Mouse (Mus musculus): Measurements from ENCODE around the gene Dusp22. TPM values are rescaled to one million over a fixed set of nuclear protein-coding genes. Genes with fewer than 3 reads are reported as not detected.

Dusp22 gene
- polyA plus RNA-seq, 1 experiment: 10.3 TPM

DNA sequence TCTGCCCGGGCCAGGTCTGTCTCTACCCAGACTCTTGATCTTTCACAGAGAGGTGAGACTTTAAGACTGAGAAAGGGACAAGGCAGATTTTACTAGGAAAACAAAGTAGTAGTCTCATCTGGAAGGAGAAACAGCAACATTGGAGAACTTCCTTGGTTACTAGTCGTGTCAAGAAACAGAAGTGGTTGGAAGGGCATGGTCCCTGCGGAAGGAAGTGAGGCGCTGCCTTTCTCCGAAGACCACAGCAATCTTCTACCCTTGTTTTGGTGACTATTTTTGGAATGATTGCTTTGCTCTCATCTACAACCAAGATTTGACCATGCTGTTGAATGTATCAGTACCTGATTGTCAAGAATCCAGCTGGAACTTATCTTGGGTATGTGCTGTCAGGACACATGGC lies 38.1 kb downstream of the Dusp22 start:
- TF ChIP-seq CTCF (IDR thresholded peaks at IDR 0.05; ENCODE audit: extremely low read depth, insufficient read depth, insufficient read length, insufficient replicate concordance) (no peak), POLR2A (IDR thresholded peaks at IDR 0.05; ENCODE audit: low read depth, low read length) (no peak)
- no peak for DNase-seq (ENCODE audit: low read depth in 1 of 2, low spot score in 2 of 2)
- Histone ChIP-seq H3K4me1 (ENCODE audit: control insufficient read depth, insufficient read depth, insufficient read length) (peaks cover 22% of the 10 kb centered on the region), H3K27me3 (ENCODE audit: control insufficient read depth, insufficient read depth, low read length) (no peaks in the 10 kb centered on the region), H3K4me3 (ENCODE audit: extremely low read depth, insufficient read depth, insufficient read length) (no peak overlapping the region), H3K27ac (ENCODE audit: insufficient read depth, low read length) (no peak overlapping the region), H3K36me3 (ENCODE audit: control insufficient read depth, insufficient read depth, low read length) (no peaks in the 10 kb centered on the region)
- WGBS: 38% methylated on average over 5 of the region's 5 CpGs

GRCm38 (mm10) chr13:30702695-30703094 lies 42.9 kb downstream of the Dusp22 start:
- H3K27ac ChIP-seq (ENCODE audit: insufficient read depth, low read length): peak overlapping the region; percentile 8; the same call in 1 of the 2 replicates
- H3K36me3 ChIP-seq (ENCODE audit: control insufficient read depth, insufficient read depth, low read length): peaks cover 6% of the 10 kb centered on the region; the same call in 1 of the 2 replicates
- DNase-seq (ENCODE audit: low read depth in 1 of 2, low spot score in 2 of 2): no peak
- H3K27me3 ChIP-seq (ENCODE audit: control insufficient read depth, insufficient read depth, low read length): no peaks in the 10 kb centered on the region
- WGBS: 72% methylated on average over 5 of the region's 5 CpGs
- H3K4me3 ChIP-seq (ENCODE audit: extremely low read depth, insufficient read depth, insufficient read length): no peak overlapping the region
- TF ChIP-seq POLR2A (IDR thresholded peaks at IDR 0.05; ENCODE audit: low read depth, low read length) (no peak), CTCF (IDR thresholded peaks at IDR 0.05; ENCODE audit: extremely low read depth, insufficient read depth, insufficient read length, insufficient replicate concordance) (no peak)
- H3K4me1 ChIP-seq (ENCODE audit: control insufficient read depth, insufficient read depth, insufficient read length): peaks cover 6% of the 10 kb centered on the region

DNA sequence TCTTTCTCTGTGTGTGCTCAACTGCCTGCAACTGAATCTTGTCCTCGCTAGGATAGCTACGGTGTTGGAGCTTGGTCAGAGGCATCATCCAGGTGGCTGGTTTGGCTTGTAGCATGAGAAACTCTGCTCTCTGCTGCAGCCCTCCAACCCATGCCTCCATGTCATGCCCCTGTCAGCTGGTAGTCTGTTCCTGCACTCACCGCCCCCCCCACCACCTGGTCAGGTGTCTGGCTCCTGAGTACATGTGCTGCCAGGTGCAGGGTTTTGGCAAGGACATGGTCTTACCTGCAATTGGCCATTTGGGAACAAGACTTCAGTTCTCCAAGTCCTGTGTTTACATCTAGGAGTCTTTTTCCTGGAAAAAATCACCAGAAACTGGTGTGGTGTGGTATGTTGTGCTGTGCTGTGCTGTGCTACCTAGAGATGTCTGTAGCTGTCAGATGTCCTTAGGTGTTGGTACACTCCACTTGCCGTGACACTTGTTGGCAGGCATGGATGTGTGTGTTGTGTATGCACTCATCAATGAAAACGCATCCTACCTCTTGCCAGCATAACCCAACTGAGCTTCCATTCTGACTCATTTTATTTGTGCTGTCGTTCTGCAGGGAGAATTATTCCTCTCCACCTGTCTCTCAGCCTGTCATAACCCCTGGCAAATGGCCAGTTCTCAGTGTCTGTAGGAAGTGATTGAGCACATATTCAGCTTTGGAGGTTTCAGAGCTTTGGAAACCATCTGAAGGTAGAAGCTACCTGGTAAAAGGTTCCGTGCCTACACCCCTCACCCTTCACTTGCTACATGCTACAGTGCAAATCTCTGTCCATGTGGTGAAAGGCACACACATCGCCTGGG lies 44.7 kb downstream of the Dusp22 start:
- WGBS: 75% methylated on average over 8 of the region's 8 CpGs
- TF ChIP-seq CTCF (IDR thresholded peaks at IDR 0.05; ENCODE audit: extremely low read depth, insufficient read depth, insufficient read length, insufficient replicate concordance) (no peak), POLR2A (IDR thresholded peaks at IDR 0.05; ENCODE audit: low read depth, low read length) (no peak)

DNA sequence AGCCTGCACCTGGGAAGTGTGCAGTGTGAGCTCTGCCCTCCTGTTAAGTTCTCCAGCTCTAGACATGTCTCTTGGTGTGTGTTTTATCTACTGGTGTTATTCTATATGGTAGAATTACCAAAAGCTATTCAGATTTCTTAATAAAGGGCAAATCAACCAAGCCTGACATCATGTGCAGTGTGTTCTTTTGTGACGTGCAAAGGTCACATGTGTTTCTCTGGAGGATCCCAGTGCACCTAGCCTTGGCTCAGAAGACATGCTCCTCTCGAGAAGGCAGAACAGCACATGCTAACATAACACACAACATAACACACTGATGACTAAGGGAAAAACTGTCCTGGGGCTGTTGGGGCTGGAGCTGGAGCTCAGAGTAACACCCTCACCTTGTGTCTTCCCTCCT lies 51.3 kb downstream of the Dusp22 start:
- TF ChIP-seq POLR2A (IDR thresholded peaks at IDR 0.05; ENCODE audit: low read depth, low read length) (no peak), CTCF (IDR thresholded peaks at IDR 0.05; ENCODE audit: extremely low read depth, insufficient read depth, insufficient read length, insufficient replicate concordance) (no peak)
- H3K27me3 ChIP-seq (ENCODE audit: control insufficient read depth, insufficient read depth, low read length): no peaks in the 10 kb centered on the region
- H3K27ac ChIP-seq (ENCODE audit: insufficient read depth, low read length): no peak overlapping the region
- H3K36me3 ChIP-seq (ENCODE audit: control insufficient read depth, insufficient read depth, low read length): peaks cover 18% of the 10 kb centered on the region; the same call in 1 of the 2 replicates
- no peak for DNase-seq (ENCODE audit: low read depth in 1 of 2, low spot score in 2 of 2)
- H3K4me3 ChIP-seq (ENCODE audit: extremely low read depth, insufficient read depth, insufficient read length): no peak overlapping the region
- H3K4me1 ChIP-seq (ENCODE audit: control insufficient read depth, insufficient read depth, insufficient read length): peaks cover 3% of the 10 kb centered on the region; the same call in 1 of the 2 replicates
- 76% methylated on average over 2 of the region's 2 CpGs for WGBS

More for the DNA sequence above, 44.7 kb downstream of the Dusp22 start:
- peaks cover 15% of the 10 kb centered on the region; the same call in 1 of the 2 replicates for H3K36me3 ChIP-seq (ENCODE audit: control insufficient read depth, insufficient read depth, low read length)
- no peak overlapping the region for H3K27ac ChIP-seq (ENCODE audit: insufficient read depth, low read length)
- no peaks in the 10 kb centered on the region for H3K27me3 ChIP-seq (ENCODE audit: control insufficient read depth, insufficient read depth, low read length)
- no peak overlapping the region for H3K4me3 ChIP-seq (ENCODE audit: extremely low read depth, insufficient read depth, insufficient read length)
- DNase-seq (ENCODE audit: low read depth in 1 of 2, low spot score in 2 of 2): no peak
- no peaks in the 10 kb centered on the region for H3K4me1 ChIP-seq (ENCODE audit: control insufficient read depth, insufficient read depth, insufficient read length)

DNA sequence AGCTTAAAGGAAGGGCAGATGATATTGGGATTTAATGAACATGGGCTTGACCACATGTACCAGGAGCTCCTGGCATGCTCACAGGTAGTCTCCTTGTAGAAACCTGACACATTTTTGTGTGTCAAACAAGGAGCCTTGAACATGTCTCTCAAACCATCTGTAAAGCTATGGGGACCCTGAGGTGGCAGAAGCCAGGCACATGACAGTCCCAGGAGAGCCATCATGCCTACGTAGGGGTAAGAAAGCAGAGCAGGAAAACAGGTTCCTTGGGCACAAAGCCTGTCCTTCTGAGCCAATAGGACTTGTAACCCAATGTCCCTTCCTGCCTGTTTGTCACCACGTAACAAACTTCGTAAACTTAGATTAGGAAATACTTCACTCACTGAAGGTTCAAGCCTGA lies 51.9 kb downstream of the Dusp22 start:
- Histone ChIP-seq H3K4me3 (ENCODE audit: extremely low read depth, insufficient read depth, insufficient read length) (no peak overlapping the region), H3K36me3 (ENCODE audit: control insufficient read depth, insufficient read depth, low read length) (peaks cover 15% of the 10 kb centered on the region; the same call in 1 of the 2 replicates), H3K27me3 (ENCODE audit: control insufficient read depth, insufficient read depth, low read length) (no peaks in the 10 kb centered on the region), H3K4me1 (ENCODE audit: control insufficient read depth, insufficient read depth, insufficient read length) (peaks cover 4% of the 10 kb centered on the region; the same call in 1 of the 2 replicates), H3K27ac (ENCODE audit: insufficient read depth, low read length) (no peak overlapping the region)
- DNase-seq (ENCODE audit: low read depth in 1 of 2, low spot score in 2 of 2): no peak
- WGBS: 85% methylated on average over 3 of the region's 3 CpGs
- TF ChIP-seq CTCF (IDR thresholded peaks at IDR 0.05; ENCODE audit: extremely low read depth, insufficient read depth, insufficient read length, insufficient replicate concordance): no peak
- TF ChIP-seq POLR2A (IDR thresholded peaks at IDR 0.05; ENCODE audit: low read depth, low read length): no peak

DNA sequence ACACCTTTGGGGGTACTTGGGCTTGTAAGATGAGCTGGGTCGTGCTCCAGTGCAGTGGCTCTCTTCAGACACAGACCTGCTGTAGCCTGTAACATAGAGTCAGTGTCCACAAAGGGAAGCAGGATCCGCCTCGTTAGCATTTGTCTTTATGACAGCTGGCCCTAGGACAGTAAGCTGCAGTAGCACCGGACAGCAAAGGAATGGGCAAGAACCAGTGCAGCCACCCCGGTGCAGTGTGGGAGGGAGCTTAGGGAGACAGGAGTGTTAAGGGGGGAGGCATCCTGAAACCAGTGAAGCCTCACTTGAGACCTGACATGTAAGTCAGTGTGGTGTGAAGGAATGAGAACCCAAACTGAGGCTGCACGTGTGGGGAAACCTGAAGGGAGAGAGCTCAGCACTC lies 52.5 kb downstream of the Dusp22 start:
- 84% methylated on average over 6 of the region's 6 CpGs for WGBS
- Histone ChIP-seq H3K4me3 (ENCODE audit: extremely low read depth, insufficient read depth, insufficient read length) (no peak overlapping the region), H3K4me1 (ENCODE audit: control insufficient read depth, insufficient read depth, insufficient read length) (peaks cover 4% of the 10 kb centered on the region; the same call in 1 of the 2 replicates), H3K36me3 (ENCODE audit: control insufficient read depth, insufficient read depth, low read length) (peaks cover 15% of the 10 kb centered on the region; the same call in 1 of the 2 replicates), H3K27me3 (ENCODE audit: control insufficient read depth, insufficient read depth, low read length) (no peaks in the 10 kb centered on the region), H3K27ac (ENCODE audit: insufficient read depth, low read length) (no peak overlapping the region)
- no peak for DNase-seq (ENCODE audit: low read depth in 1 of 2, low spot score in 2 of 2)
- no peak for TF ChIP-seq POLR2A (IDR thresholded peaks at IDR 0.05; ENCODE audit: low read depth, low read length)
- TF ChIP-seq CTCF (IDR thresholded peaks at IDR 0.05; ENCODE audit: extremely low read depth, insufficient read depth, insufficient read length, insufficient replicate concordance): no peak

DNA sequence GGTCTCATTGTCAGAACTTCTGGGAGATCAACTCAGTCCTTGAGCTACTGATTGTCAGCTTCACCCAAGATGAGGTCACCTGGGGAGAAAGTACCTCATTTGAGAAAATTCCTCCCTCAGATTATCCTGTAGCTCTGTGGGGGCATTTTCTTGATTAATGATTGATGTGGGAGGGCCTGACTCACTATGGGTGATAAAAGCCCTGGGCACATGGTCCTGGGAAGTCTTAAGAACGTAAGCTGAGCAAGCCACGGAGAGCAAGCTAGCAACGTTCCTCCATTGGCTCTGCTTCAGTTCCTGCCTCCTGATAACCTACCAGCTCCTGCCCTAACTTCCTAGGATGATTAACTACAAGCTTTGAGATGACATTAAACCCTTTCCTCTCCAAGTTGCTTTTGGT lies 53.8 kb downstream of the Dusp22 start:
- no peak overlapping the region for H3K4me3 ChIP-seq (ENCODE audit: extremely low read depth, insufficient read depth, insufficient read length)
- no peak for TF ChIP-seq POLR2A (IDR thresholded peaks at IDR 0.05; ENCODE audit: low read depth, low read length)
- no peak for TF ChIP-seq CTCF (IDR thresholded peaks at IDR 0.05; ENCODE audit: extremely low read depth, insufficient read depth, insufficient read length, insufficient replicate concordance)
- H3K27ac ChIP-seq (ENCODE audit: insufficient read depth, low read length): no peak overlapping the region
- H3K4me1 ChIP-seq (ENCODE audit: control insufficient read depth, insufficient read depth, insufficient read length): peaks cover 4% of the 10 kb centered on the region; the same call in 1 of the 2 replicates
- 83% methylated on average over 3 of the region's 3 CpGs for WGBS
- DNase-seq (ENCODE audit: low read depth in 1 of 2, low spot score in 2 of 2): no peak
- no peaks in the 10 kb centered on the region for H3K27me3 ChIP-seq (ENCODE audit: control insufficient read depth, insufficient read depth, low read length)
- H3K36me3 ChIP-seq (ENCODE audit: control insufficient read depth, insufficient read depth, low read length): peaks cover 11% of the 10 kb centered on the region; the same call in 1 of the 2 replicates

All from spleen, adult 2 months (tissue).